Mouse (Mus musculus): ENCODE measurements around the gene Sat1.
"Not testable (repeated sequence)": the region's sequence is repeated elsewhere in the genome, so short reads cannot be mapped to it uniquely, and the experiment has no call there.

The Sat1 gene

GRCm38 (mm10) chrX:155216271-155216670 is at the start of gene Sat1:
Sat1 (minus strand) TSS chrX:155216449.
- DNase-seq = peak; percentile 86 to 93

DNA sequence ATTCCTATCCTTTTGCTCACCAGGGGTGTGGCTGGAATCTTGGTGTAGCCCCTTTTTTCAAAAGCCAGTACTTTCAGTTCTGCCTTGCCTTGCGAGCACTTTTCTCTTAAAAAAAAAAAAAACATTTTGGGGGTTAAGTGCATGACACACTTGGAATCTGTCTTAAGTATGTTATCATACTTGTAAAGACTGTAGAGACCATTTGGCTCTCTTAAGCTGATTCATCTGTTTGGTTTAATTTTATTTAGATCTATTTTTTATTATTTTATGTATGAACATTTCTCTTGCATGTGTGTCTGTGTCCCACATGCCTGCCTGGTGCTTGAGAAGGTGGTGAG is 46.6 kb upstream of the Sat1 start:
- DNase-seq = no peak

GRCm38 (mm10) chrX:155262235-155262914 is 46.1 kb upstream of the Sat1 start, which contains the start of gene Acot9:
Acot9 (plus strand) TSS chrX:155262443.
- DNase-seq = peak; percentile 85 to 92

GRCm38 (mm10) chrX:155256856-155257255 is 40.6 kb upstream of the Sat1 start:
- no peak for DNase-seq

DNA sequence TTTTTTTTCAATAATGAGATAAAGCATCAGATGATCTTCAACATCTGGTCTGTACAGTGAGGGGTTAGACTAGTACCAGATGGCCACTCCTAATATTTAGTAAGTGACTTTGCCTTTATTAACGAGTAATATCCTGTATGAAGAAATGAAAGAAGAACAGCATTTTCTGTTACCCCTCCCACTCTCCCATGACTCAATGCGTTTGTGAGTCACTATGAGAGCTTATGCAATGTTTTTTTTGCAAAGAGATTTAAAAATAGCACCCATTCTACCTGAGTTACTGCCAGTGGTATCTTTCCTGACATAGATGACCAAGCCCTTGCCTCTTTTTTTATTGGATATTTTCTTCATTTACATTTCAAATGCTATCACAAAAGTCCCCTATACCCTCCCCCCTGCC is 2.0 kb upstream of the Sat1 start:
- no peak for DNase-seq

DNA sequence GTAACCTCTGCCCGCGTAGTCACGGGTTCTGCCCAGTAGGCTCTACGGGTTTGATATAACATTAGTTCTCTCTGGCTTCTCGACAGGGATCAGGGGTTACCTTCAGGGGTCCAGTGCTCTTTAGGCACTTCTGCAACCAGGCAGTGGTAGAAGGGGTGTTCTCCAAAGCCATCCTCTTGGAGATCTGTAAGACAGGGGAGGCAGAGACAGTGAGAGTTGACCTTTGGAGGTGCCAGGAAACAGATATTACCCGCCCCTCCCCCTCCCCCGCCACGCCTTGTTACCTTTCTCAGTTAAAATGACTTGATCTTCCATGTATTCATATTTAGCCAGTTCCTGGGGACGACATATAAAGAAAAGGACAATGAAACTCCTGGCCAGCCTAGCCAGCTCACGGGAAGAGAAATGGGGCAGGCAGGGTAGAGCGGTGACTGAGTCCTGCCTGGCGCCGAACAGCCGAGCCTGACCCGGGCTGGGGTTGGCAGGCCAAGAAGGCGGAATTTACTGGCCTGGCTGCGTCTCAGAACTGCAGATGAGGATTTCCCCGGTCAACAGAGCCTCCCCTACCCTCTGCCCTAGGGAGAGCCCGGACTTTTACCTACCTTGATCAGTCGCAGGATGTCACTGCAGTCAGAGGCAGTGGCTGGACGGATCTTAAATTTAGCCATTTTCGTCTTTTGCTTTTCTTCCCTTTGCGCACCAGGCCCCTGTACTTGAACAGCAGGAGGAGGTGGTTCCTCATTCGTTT is 574 bp downstream of the Sat1 start:
- DNase-seq = peak; percentile 51 to 55

- no peak for DNase-seq
Measured at GRCm38 (mm10) chrX:155214291-155215136, 1.7 kb downstream of the Sat1 start.

DNA sequence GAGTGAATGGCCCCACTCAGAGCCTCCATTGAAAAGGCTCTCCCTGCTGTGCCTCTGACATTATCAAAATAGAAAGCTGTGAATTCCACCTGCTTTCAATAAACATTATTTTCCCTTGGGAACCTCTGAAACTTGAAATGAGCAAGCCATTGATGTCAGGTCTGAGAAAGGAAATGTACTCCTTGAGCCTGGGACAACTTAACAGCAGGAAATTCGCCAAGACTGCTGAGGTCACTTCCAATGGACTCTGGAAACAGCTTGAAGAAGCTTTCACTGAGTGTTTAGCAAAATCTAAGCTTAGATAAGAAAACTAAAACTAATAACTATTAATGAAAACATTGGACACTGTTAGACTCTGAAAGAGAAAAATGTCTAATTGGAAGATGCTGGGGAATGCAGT is 7.6 kb downstream of the Sat1 start:
- no peak for DNase-seq

- DNase-seq = not testable (repeated sequence)
Measured at GRCm38 (mm10) chrX:155205436-155205835, 10.8 kb downstream of the Sat1 start.

GRCm38 (mm10) chrX:155202406-155203305 is 13.6 kb downstream of the Sat1 start:
- no peak for DNase-seq

GRCm38 (mm10) chrX:155201799-155202198 is 14.4 kb downstream of the Sat1 start:
- DNase-seq = no peak

DNA sequence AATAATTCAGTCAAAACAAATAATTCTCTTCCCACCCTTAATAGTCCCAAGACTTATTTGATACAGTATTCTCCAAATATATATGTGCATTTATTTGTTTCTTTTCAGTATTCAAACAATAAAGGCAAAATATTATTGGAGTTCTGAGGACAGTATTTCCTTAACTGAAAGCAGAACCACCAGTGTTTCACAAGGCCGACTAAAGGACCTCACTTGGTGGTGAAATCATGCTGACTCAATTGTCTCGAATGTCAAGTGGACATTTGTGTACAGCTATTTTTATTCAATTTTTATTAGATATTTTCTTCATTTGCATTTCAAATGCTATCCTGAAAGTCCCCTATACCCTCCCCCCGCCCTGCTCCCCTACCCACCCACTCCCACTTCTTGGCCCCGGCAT is 21.3 kb downstream of the Sat1 start:
- DNase-seq = no peak

- DNase-seq = no peak
Measured at GRCm38 (mm10) chrX:155193732-155194443, 22.4 kb downstream of the Sat1 start.

- no peak for DNase-seq
Measured at GRCm38 (mm10) chrX:155191941-155192340, 24.3 kb downstream of the Sat1 start.

DNA sequence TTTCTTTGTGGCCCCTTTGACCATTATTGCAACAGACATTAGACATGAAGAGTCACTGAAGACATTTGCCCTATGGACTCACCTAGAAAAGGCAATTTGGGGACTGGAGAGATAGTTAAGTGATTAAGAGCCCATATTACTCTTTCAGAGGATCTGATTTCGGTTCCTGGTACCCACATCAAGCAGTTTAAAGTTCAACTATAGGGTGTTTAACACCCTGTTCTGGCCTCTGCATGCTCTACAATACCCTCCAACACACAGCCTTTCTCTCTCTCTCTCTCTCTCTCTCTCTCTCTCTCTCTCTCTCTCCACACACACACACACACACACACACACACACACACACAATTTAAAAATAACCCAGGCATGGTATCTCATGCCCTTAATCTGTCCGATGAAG is 38.6 kb downstream of the Sat1 start:
- no peak for DNase-seq

GRCm38 (mm10) chrX:155177230-155177629 is 39.0 kb downstream of the Sat1 start:
- no peak for DNase-seq

DNA sequence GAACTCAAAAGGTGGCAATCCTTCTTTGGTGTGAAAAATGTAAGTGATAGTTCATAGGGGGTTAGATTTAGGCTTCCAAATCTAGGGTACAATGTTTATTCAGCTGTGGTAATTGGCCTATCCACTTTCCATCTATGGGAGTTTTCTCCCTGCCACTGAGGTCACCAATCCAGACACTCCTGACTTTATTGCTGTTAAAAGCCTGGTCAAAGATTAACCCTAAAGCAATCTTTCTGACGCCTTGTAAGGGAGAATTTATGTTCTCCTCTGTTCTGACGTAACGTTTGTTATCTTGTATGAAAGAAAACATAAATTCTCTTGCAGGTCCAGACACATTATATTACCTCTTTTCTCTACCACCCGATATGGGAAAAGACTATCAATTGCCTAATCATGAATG is 40.7 kb downstream of the Sat1 start:
- DNase-seq = no peak

- DNase-seq = no peak
Measured at GRCm38 (mm10) chrX:155172310-155172709, 43.9 kb downstream of the Sat1 start.

- no peak for DNase-seq
Measured at GRCm38 (mm10) chrX:155171754-155172153, 44.5 kb downstream of the Sat1 start.

GRCm38 (mm10) chrX:155169886-155170285 is 46.4 kb downstream of the Sat1 start:
- no peak for DNase-seq

GRCm38 (mm10) chrX:155167667-155168066 is 48.6 kb downstream of the Sat1 start:
- DNase-seq = no peak

- DNase-seq = no peak
Measured at GRCm38 (mm10) chrX:155166313-155166712, 49.9 kb downstream of the Sat1 start.

Measured in cerebellum, postnatal 25 days (tissue).